Mouse (Mus musculus): ENCODE measurements around the gene Ankrd13b.

GRCm38 (mm10) chr11:77520601-77521529 is 31.4 kb upstream of the Ankrd13b start:
- TF ChIP-seq CTCF (IDR thresholded peaks at IDR 0.05; ENCODE audit: insufficient read depth, low read depth, low read length), result no peak
- no peak for TF ChIP-seq POLR2A (IDR thresholded peaks at IDR 0.05; ENCODE audit: insufficient read depth, low read depth, low read length)
